Mouse (Mus musculus) small intestine, adult 2 months (tissue): ENCODE data around the gene Pth2.

ENCODE experiments used
- CTCF ChIP-seq: fragments of 200-500 bp; IDR thresholded peaks from 2 replicates; pipeline ENCODE4 v1.5.1; 2012; ENCODE audit warnings: low read depth, mild to moderate bottlenecking, control low read depth, inconsistent platforms, low read length, moderate library complexity, mixed read lengths; ENCODE audit not compliant: insufficient replicate concordance, insufficient read length; ENCODE audit errors: extremely low read depth
- POLR2A ChIP-seq: fragments of 200-500 bp; IDR thresholded peaks from 2 replicates; pipeline ENCODE4 v1.6.1; 2012; ENCODE audit warnings: low read depth, mild to moderate bottlenecking, control low read depth, inconsistent platforms, low read length, moderate library complexity

GRCm38 (mm10) chr7:45228548-45228947, 47.8 kb downstream of the Pth2 start:
- no peak for TF ChIP-seq CTCF
- no peak for TF ChIP-seq POLR2A
